Mouse (Mus musculus): ENCODE results near the gene Pnpt1. TPM values are rescaled to one million over a fixed set of nuclear protein-coding genes. Genes with fewer than 3 reads are reported as not detected.

The Pnpt1 gene
- 10 to 100 TPM; 20.7 to 22.3 TPM for total RNA-seq (2021)

DNA sequence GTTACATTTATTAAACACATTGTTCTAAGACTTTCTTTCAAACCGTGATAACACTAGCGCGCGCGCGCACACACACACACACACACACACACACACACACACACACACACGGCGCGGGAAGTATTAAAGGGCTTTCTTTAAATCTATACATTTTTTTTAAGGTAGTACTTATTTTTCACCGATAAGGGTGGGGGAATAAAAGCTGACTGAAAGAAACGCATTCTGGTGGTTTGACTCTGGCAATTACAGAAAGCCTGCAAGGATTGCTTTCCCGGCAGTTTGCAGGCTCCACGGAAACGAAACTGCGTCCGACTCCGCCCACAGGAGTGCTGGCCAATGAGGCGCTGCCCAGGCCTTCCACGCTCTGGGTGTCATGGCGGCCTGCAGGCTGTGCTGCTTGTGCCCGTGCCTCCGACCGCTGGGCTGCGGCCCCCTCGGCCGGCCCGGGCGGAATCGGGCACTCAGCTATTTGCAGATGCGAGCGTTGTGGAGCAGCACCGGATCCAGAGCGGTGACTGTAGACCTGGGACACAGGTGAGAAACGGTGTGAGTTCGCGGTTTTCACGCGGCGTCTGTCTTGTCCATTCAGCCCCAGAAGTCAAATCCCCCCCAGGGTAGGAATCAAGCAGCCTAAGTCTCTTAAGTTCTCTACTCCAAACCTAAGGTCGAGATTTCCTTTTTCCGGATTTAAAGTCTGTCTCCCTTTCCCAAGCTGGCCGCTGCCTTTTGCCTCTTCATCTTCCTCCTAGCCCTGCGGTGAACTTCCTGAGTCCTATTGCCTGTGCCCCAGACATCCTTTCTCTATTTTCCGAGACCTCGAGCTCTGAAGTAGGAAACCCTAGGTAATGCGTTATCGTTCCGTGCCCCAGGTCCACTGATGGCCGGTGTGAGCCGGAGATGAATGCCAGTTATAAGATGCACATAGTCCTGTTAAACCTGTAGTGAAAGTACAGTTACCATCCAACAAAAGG lies at the start of gene Pnpt1:
TSS of gene Pnpt1 (plus strand) at position 360 of the 971 bp plus-strand sequence.
- intact Hi-C loops (cut with DNase I): loop anchor here (10.0 kb wide), 1 partner anchor 516 kb away; no protein-coding TSS in a partner anchor
- peak; percentile 90 to 92 for DNase-seq (ENCODE audit: low spot score in 2 of 2)

DNA sequence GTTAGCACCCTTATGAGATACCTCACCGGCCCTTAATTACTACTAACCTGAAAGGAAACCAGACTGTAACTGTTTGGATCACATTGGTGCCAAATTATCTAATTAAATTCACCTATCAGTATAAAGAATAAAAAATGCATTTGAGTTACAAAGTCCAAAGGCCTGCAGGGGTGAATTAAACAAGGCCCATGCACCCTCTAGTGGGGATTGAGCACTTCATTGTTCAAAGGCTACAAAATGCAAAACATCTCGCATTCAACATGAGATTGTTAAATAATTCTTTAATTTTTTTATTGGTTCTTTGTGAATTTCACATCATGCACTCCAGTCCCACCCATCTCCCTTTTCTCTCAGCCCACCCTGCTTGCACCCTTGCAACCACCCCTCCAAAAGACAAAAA lies 38.1 kb upstream of the Pnpt1 start:
- DNase-seq (ENCODE audit: low spot score in 2 of 2): no peak
- intact Hi-C loops (cut with DNase I): no loop called here

DNA sequence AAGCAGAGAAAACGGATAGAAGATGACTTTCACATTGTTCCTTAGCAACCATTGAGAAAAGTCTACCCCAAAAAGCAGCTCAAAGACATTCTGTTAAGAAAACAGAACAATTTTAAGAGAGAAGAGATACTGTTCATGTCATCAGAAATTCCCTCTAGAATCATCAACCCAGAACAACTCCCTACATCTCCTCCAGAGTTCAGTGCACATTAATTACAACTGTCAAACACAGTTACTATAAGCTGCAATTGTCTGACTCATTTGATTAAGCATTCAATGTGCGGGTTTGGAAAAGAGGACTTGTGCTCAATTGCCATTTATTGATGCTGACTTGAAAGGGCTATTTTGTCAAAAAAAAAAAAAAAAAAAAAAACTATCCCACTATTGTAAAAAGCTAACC lies 31.6 kb upstream of the Pnpt1 start:
- DNase-seq (ENCODE audit: low spot score in 2 of 2): no peak
- intact Hi-C loops (cut with DNase I): no loop called here

DNA sequence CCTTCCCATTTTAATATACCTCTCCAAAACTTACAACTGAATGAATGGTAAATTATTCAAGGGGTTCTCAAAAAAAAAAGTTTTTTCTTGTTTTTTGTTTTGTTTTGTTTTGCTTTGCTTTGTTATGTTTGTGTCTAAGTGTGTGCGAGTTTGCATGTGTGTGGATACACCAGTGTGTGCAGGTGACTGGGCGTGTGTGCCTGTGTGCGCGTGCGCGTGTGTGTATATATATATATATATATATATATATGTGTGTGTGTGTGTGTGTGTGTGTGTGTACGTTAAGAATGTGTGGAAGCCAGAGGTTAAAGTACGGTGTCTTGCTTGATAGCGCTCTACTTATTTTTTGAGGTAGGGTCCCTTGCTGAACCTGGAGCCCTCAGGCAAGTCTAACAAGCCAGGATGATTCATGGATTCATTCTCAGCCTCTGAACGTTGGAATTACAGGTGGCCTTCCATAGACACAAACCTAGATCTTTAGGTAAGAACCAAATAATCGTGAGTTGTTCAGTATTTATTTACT lies 621 bp upstream of the Pnpt1 start:
- DNase-seq (ENCODE audit: low spot score in 2 of 2): no peak
- intact Hi-C loops (cut with DNase I): loop anchor here (10.0 kb wide), 1 partner anchor 515 kb away; no protein-coding TSS in a partner anchor

DNA sequence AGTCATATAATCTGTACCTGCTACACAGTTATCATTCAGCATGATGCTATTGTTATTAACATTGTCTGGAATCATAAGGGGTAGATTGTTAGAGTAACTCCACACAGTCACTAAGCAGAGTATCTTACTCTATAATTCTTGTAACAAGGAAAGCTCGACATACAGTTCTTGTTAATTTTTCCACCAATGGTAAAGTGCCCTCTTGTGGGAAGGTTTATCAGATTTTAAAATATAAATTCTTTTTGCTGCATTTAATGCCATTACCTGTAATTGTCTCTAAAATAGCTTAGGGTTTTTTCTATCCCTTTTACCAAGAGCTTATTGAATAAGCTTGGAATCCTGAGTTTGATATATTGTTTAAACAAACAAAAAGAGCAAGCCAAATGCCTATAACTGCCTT lies 10.1 kb downstream of the Pnpt1 start:
- intact Hi-C loops (cut with DNase I): no loop called here
- no peak for DNase-seq (ENCODE audit: low spot score in 2 of 2)

DNA sequence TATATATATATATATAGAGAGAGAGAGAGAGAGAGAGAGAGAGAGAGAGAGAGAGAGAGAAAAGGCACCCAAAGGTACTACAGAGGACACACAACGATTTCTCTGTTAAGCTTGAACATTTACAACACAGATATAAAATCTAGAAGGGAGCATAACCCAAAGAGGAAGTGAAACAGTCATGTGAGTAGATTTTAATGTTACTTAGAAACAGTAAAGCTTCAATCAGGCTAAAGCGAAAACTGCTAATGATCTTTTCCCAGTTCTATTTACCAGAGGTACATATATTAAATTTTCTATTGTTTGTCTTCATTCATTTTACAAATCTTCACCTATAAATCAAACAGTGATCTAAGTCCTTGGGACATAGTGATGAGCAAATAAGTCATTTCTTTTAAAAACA lies 18.4 kb downstream of the Pnpt1 start:
- no peak for DNase-seq (ENCODE audit: low spot score in 2 of 2)
- intact Hi-C loops (cut with DNase I): no loop called here

DNA sequence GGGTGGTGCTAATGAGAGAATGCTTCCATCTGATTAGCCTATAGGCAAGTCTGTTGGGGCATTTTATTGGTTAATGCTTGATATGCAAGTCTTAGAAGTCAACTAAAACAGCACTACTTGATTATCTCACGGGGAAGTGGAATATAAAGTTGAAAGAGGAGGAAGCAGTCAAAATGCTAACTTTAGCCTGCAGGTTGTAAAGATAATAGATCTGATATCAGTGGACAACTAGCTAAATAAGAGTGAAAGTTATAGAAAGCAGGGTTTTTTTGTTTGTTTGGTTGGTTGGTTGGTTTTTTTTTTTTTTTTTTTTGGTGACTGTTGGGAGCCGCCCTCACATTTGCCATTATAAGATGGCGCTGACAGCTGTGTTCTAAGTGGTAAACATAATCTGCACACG lies 33.0 kb downstream of the Pnpt1 start:
- intact Hi-C loops (cut with DNase I): no loop called here
- DNase-seq (ENCODE audit: low spot score in 2 of 2): no peak

DNA sequence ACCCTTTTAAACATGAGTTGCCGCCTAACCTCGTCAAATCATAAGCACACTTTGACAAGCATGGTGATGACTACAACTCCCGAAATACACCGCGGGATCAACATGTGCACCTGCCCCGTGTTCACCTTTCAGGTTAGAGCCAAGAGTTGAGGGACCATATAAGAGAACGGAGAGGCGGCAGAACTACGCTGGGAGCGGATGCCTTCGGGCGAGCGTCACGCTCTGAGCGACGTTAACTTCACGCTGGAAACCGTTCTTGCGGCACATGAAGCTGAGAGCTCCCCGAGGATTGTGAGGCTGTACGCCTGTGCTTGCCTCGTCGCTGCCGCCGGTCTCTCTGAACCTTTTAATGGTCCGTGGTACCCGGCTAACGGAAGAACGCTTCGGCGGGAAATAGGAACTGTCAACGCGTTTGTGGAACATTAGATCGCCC lies 41.4 kb downstream of the Pnpt1 start:
- intact Hi-C loops (cut with DNase I): no loop called here
- DNase-seq (ENCODE audit: low spot score in 2 of 2): peak; percentile 63 to 66

DNA sequence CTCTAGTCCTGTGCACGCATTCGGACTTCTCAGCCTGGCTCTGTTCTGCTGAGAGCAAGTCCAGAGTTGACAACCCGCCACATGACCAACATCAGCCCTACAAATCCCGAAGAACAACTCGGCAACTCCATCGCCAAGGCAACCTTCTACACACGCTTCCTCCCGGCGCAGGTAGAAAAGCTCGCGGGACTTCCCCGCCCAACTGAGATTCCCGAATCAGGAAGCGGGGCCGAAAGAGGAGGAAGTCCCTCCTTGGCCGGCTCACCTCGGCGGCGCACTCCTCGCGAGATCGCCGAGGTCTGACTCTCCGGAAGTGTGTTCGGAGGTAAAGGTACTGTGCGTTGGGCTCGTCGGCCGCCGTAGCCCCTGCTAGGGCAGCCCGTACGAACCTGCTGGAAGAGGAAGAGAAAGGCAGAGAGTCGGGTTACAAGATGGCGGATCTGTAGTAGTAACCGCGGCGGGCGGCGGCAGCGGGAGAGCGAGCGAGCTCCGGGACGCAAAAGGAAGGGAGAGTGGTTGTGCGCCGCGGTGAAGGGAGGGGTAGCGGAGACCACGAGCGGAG lies 42.1 kb downstream of the Pnpt1 start, which contains the start of gene Ppp4r3b:
TSS of gene Ppp4r3b (plus strand) at position 328 of the 562 bp plus-strand sequence.
- intact Hi-C loops (cut with DNase I): no loop called here
- DNase-seq (ENCODE audit: low spot score in 2 of 2): peak; percentile 98

DNA sequence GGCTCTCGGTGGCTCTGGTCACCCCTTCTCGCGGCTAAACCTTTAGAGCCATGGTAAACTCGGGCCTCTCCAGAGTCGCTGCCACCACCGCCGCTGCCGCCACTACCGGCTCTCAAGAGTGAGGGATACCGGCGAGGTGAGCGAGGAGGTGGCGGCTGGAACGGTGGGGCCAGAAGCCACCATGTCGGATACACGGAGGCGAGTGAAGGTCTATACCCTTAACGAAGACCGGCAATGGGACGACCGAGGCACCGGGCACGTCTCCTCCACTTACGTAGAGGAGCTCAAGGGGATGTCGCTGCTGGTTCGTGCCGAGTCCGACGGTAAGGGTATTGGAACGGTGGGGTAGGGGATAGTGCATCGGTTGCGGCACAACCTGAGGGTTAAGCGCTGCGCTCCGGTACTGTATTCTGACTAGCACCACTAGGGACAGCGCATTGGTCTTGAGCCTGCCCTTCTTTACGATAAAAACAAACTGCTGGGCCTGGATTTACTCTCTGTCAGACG lies 42.6 kb downstream of the Pnpt1 start:
- DNase-seq (ENCODE audit: low spot score in 2 of 2): peak in 1 of 2 experiments; percentile 57
- intact Hi-C loops (cut with DNase I): no loop called here

DNA sequence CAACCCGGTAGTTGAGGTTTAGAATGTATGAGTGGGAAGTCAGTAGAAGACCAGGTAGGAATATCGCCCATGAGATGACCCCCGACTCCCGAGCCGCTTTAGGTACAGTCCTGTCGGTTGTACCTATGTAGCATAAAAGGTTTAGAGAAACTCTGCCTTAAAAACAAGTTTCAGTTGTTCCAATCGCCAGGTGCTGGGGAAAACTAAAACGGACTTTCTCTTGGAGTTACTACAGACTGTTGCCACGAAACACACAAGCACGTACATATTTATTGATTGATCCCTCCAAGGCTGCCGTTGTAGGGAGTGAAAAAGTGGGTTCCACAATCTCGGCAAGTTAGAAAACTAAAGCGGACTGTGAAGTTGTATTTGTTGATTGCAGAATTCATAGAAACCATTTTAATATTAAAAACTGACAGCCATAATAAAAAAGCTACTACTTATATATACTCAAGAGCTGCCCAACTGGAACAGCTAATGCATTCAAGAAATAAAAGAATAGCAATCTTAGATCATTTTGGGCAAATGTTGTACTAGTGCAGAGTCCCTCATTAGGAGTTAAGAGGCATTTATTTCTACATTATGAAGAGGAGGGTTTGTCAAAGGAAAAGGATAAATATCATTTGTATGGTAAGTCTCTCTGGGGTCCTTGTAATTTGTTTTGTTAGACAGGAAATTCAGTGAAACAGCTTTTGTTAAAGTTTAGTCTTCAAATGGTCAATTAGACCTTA lies 43.3 kb downstream of the Pnpt1 start:
- no peak for DNase-seq (ENCODE audit: low spot score in 2 of 2)
- intact Hi-C loops (cut with DNase I): no loop called here

DNA sequence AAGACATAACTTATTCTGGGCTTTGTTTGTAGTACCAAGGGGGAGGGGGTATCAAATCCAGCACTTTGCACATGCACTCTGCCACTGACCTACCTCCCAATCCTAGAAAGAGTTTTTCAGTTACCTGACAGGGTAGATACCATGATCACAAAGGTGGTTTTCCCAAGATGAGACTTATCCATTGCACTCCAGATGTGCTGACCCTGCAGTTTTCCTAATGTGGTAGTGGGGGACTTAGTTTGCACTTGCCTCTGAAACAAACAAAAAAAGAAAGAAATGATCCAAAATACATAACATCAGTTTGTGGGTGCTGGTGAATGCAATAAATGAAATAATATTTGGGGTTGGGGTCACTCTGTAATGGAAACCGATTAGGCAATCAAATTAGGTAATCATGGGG lies 48.8 kb downstream of the Pnpt1 start:
- intact Hi-C loops (cut with DNase I): no loop called here
- no peak for DNase-seq (ENCODE audit: low spot score in 2 of 2)

DNA sequence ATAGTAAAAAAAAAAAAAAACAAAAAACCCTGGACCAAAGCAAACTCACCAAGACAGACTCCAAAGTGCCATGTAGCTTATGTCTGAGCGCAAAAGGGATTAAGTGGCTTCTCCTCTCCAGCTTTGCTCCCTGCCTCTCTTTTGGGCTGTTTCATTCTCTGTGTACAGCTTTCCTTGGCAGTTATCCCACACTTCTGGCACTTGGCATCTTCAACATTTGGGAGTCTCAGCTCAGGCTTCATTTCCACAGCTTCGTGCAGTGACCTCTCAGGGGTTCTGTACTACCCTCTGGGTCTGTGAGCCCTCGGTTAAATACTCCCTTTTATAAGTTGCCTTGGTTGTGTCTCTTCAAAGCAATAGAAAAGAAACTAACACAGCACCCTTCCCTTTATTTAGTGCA lies 50.1 kb downstream of the Pnpt1 start:
- intact Hi-C loops (cut with DNase I): no loop called here
- no peak for DNase-seq (ENCODE audit: low spot score in 2 of 2)

DNA sequence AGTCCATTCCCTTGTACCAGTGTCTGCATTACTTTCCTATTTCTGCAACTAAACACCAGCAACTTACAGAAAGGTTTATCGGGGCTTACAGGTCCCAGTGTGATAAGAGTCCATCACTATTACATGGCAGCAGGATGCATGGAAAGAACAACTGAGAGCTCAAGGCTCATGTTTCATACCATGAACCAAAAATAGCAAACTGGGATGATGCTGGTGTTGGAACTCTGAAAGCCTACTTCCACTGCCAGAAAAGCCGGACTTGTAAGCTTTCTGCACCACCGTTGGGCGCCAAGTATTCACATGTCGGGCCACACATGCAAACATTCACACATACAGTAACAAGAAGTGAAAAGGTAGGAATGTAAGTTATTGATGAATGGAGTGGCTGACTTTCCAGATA lies 51.2 kb downstream of the Pnpt1 start:
- DNase-seq (ENCODE audit: low spot score in 2 of 2): no peak
- intact Hi-C loops (cut with DNase I): no loop called here

DNA sequence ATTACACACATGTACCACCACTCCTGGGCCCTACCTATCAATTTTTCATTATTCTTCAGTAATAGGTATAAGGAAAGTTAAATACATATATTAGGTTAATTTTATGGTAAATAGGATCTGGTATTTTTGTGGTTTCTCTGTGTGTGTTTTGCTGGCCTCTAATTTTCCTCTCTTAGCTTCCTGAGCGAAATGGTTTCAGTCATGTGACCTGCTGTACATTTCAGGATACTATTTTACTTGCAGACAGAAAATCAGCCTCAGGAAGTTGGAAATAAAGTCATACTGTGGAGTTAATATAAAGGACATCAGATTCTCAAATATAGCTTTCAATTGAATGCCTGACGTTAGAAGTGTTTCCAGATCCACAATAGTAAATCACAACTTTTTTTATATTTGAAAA lies 58.4 kb downstream of the Pnpt1 start:
- intact Hi-C loops (cut with DNase I): no loop called here
- DNase-seq (ENCODE audit: low spot score in 2 of 2): no peak

DNA sequence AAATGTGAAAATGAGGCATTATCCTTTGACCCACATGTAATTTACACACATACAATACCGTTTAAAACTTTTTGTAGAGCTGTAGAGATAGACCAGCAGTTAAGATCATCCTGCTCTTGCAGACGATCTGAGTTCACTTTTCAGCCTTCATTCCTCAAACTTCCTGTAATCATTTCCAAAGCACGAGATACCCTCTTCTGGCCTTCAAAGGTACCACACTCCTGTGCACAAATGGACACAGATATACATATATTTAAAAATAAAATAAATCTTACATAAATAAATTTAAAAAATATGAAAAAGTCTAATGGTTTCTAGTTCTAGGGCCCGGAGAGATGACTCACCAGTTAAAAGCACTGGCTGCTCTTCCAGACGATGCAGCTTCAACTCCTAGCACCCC lies 73.1 kb downstream of the Pnpt1 start:
- intact Hi-C loops (cut with DNase I): no loop called here
- DNase-seq (ENCODE audit: low spot score in 2 of 2): no peak

DNA sequence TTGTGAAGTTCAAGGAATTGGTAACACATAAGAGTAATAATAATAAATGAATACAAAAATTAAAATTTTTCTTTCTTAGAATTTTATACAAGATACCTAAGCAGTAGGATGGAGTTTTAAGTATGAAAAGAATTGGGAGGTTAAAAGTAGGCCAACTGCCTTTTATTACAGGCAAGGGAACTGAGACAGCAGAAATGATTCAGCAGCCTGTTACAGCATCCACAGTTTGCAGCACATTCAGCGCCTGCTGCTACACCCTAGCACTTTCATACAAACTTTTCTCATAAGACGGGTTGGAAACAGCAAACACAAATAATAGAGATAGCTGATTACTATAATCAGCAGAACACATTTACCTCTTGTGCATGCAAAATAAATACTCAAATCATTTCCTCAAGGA lies 79.2 kb downstream of the Pnpt1 start:
- intact Hi-C loops (cut with DNase I): no loop called here
- DNase-seq (ENCODE audit: low spot score in 2 of 2): no peak
